Mouse (Mus musculus): Measurements from ENCODE around the gene Efcab8.
A peak's percentile ranks its signal among the peaks of the same experiment; 100 is the strongest.

Efcab8 gene

DNA sequence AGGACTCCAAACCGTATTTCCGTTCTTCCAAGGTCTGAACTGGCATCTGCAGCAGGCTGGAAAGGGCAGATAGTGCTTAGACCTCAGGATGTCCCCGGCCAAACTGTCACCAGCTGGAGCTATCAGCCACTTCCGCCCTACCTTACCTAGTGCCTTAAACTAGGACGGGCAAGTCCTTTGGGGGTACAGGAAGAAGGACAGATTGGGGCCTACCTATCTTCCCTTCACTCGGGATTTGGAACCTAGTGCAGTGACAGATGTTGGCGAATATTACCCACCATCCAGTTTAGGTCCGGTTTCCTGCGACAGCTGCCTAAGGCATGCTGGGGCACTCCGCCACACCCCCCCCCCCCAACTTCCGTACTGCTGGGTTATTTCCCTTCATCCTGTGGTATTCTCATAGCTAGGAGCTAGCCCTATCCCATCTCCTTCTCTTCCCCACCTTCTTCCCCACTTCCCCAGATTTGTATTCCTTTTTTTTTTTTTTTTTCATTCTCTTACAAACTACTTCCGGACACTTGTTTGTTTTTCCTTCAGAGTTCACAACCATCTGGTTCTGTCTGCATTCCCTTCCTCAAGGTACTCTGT, at the start of gene Efcab8:
Efcab8 (plus strand) TSS at position 538 of the 588 bp plus-strand sequence.
- no peak for DNase-seq (ENCODE audit: low spot score)

DNA sequence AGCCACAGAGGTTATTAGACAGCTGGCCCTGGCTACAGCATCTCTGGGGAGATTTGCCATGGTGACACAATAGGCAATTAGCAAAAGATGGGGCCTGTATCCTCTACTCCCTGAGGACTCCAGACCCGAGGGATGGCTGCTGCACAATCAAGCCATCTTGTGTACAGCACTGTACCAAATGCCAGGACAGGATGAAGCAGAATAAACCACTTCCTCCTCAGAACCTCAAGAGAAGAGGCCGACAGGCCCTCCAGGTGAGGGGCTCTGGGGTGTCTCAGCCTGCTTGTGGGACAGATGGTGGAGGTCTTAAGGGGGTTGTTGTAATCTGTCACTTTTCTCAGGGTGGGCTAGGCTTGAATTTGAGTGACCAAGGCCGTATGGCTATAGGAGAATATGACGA, 45.7 kb upstream of the Efcab8 start:
- no peak for DNase-seq (ENCODE audit: low spot score)

- peak; percentile 99 for DNase-seq (ENCODE audit: low spot score)
These were observed 39.0 kb upstream of the Efcab8 start, which contains the start of gene Mapre1 for GRCm38 (mm10) chr2:153740500-153741436. Mapre1 (plus strand) TSS chr2:153741274.

DNA sequence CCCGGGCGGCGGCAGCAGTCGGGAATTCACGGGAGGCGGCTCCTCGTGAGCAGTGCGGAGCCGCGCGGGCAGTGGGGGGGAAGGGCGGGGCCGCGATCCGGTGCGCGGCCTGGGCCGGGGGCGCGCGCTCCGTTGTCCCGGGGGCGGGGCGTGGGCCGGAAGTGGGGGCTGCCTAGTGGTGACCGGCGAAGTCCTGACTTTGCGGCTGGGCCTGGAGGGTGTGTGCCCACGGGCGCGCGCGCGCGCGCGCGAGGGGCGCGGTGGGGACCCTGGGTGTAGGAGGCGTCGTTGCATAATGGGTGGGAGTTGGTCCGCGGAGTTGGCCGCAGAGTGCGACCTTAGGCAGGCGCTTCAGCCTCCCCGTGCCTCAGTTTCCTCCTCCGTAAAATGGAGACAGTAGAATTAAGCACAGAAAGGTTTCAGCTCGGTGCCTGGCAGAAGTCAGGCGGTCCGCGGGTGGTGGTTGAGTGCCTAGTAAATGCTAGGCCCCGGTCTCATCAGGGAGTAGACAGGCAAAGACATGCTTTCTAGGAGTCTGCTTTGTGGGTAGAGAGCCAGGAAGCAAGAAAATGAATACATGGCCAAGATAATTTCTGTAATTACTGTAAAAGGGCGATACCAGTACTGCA, 38.2 kb upstream of the Efcab8 start:
- DNase-seq (ENCODE audit: low spot score), result peak; percentile 40

GRCm38 (mm10) chr2:153747994-153748393, 31.7 kb upstream of the Efcab8 start:
- DNase-seq (ENCODE audit: low spot score), result no peak

- no peak for DNase-seq (ENCODE audit: low spot score)
These were observed 29.4 kb upstream of the Efcab8 start for GRCm38 (mm10) chr2:153750363-153750762.

DNA sequence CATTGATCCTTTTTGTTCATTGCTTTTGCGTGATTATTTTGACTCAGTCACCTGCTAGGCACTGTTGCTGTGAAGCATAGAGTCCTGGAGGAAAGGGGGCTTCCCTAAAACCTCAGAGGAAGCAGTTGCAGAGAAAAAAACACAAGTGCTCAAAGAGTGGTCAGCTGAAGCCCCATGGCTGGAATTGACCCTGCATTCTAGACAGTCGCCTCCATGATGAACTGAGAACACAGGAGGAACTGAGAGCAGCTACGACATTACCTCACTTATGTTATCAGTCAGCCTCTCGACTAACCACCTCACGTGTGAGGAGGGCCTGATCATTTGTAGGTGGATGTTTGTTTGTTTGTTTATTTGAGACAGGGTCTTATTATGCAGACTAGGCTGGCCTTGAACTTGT, 17.6 kb upstream of the Efcab8 start:
- no peak for DNase-seq (ENCODE audit: low spot score)

DNA sequence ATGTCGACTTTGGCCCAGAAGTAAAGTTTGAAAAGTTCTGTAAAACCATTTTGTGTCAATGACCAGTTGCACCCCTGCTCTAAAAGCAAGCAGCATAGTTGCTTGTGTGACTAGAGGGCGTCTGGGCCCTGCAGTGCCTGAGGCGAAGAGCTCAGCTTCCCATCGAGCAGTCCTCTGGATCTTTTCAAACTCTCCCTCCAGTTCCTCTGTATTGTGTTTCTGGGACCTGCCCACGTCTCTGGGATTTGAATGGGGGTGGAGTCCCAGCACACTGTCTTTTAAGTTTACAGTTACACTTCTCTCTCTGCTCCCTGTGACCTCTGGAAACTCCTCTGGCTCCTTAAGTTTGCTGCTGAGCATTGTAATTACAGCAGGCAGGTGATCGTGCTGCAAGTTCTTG, 12.2 kb upstream of the Efcab8 start:
- no peak for DNase-seq (ENCODE audit: low spot score)

- no peak for DNase-seq (ENCODE audit: low spot score)
These were observed 10.8 kb upstream of the Efcab8 start for GRCm38 (mm10) chr2:153768881-153769280.

GRCm38 (mm10) chr2:153772950-153773349, 6.8 kb upstream of the Efcab8 start:
- no peak for DNase-seq (ENCODE audit: low spot score)

- no peak for DNase-seq (ENCODE audit: low spot score)
These were observed 4.3 kb upstream of the Efcab8 start for GRCm38 (mm10) chr2:153775472-153775871.

DNA sequence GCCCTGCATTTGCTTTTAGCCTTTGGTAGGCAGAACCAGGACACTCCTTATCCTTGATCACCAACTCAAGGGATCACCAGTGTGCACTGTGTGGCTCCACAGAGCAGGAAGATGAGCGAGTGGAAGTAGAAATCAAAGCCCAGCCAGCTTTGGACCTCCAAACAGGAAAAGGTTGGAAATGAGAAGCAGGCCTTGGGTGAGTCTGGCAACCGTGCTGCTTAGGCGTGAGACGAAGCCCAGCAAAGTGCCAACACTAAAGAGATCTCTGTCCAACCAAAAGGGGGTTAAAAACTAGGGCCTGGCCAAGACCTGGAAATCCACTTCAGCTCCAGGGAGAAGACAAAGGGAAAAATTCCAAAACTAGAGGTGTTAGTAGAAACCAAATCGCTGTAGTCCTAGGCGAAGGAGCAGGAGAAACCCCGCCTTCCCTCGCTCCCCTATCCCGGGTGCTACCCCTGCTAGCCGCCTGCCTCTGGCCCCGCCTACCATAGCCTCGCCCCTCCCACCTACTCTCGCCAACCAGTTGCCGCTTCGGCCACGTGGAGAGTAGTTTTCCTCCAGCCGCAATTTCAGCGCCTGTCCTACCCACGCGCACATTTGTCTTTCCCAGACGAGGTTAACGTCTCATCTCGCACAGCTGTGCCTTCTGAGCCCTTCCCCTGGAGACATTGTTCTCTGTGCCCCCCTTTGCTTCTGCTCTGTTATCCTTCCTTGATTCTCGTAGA, 931 bp upstream of the Efcab8 start:
- peak; percentile 72 for DNase-seq (ENCODE audit: low spot score)

DNA sequence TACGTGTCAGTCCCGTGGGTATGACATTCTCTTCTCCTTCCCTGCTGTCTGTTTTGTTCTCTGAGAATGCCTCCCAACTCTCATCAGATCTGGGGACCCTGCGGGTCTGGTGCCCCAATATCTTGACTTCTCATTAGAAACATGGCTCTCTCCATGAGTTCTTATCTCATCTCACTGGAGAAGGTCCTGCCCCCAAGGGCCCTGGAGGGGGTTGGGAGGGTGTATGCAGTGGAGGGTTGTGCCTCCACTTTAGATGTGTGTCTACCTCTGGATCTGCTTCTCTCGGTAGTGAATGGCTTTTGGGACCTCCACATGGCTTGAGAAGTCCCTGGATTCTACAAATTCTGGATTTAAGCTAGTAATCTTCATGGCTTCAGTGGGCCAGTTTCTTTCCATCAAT, 1.4 kb downstream of the Efcab8 start:
- no peak for DNase-seq (ENCODE audit: low spot score)

DNA sequence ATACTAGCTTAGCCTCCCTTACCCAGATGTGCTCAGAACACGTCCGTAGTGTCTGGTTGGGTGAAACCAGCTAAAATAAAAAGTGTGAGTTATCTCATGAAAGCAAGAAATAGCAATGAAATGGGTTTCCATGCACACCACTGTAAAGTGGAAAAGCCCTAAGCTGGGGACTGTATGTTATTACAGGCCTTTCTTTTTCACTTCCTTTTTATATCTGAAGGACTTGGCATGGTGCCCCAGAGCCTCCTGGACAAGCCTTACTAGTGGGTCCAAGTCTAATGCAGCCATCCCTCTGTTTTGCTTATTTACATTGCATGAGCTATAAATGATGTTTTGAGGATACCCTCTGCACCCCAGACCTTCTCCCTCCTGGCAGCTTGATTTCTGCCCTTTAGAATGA, 4.9 kb downstream of the Efcab8 start:
- no peak for DNase-seq (ENCODE audit: low spot score)

GRCm38 (mm10) chr2:153793366-153793765, 13.6 kb downstream of the Efcab8 start:
- DNase-seq (ENCODE audit: low spot score), result no peak

GRCm38 (mm10) chr2:153795090-153795489, 15.4 kb downstream of the Efcab8 start:
- no peak for DNase-seq (ENCODE audit: low spot score)

GRCm38 (mm10) chr2:153807464-153807863, 27.7 kb downstream of the Efcab8 start:
- peak; percentile 15 for DNase-seq (ENCODE audit: low spot score)

DNA sequence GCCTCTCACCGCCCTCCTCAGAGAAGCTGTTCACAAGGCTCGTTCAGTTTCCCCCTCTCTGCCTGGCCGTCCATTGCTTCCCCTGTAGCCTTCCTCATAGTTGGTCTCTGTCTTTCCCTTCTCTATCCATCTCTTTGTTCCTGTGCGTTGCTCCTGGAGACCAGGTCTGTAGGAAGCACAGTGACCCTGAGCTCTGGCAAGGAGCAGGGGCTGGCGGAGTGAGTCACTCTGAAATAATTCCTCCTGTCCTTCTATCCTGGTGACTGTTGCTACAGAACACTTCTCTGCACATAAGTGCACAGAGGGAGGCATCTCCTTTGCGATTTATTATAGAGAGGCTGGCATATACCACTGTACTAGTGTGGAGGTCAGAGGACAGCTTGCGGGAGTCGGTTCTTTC, 28.4 kb downstream of the Efcab8 start:
- DNase-seq (ENCODE audit: low spot score), result no peak

DNA sequence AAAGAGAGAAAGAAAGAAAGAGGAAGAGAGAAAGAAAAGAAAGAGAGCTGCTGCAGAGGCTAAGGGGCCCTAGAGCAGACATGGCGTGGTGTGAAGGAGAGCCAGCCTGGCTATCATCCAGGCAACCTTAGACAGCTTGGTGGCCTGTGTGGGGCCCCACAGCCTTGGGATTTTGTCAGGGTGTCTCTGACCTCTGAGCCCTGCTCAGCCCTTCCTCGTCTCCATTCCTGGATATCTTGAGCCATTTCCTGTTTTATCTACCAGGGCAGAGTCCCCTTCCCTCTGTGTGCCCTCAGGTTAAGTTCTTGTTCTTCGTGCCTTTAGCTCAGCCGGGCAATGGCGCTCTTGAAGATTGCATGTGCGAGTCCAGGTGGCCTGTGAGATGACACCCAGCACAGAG, 29.1 kb downstream of the Efcab8 start:
- no peak for DNase-seq (ENCODE audit: low spot score)

- DNase-seq (ENCODE audit: low spot score), result no peak
These were observed 30.2 kb downstream of the Efcab8 start for GRCm38 (mm10) chr2:153809921-153810320.

DNA sequence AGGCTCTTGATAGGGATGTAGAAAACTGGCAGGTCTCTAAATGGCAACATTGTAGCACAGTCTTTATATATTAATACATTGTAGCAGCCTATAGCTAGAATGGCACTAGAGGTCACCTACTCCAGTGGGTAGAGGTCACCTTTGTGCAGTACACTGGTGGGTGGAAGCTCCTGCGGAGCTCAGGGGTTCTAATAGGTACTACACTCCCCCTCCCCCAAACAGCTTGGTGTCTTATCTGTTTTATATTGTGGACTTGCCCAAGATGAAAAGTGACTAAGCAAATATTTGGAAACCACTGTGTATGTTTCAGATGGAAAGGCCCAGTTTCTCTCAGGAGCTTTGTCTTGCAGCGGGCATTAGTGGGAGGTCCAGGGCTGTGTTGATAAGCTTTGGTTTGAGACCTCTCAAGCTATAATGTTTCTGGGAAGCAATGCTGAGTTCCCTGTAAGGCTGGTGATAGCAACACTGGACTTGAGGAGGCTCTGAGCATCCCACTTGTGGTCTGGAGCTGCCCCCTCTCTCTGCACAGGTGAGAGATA, 42.3 kb downstream of the Efcab8 start:
- DNase-seq (ENCODE audit: low spot score), result no peak

DNA sequence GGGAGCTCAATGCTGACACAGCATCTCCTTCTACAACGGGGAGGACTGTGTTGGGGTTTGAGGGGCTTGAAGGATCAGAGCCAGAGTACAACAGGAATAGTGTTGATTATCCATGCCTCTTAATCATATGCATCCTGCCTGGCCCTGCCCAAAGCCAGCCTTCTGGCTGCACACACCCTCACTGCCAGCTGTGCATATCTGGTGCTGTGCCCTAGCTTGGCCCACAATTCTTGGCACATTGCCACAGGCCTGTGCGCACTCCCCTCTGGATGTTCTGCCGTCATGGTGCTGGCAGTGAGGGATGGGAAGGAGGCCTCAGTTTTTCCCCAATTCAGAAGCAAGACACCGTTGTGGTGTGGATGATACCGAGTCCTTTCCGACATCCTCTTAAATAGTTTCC, 44.9 kb downstream of the Efcab8 start:
- no peak for DNase-seq (ENCODE audit: low spot score)
